ENCODE assay signal across 10 mouse cellular contexts in genomic region chr1:131159573-131160327, GRCm38 (mm10). TPM values are rescaled to one million over a fixed set of nuclear protein-coding genes. Genes with fewer than 3 reads are reported as not detected.
A peak's percentile ranks its signal among the peaks of the same experiment; 100 is the strongest.
DNase-seq lines count a peak whose midpoint lies in the region; ATAC-seq and TF ChIP-seq lines count a peak whose summit lies in the region.
"Not testable (repeated sequence)": the region's sequence is repeated elsewhere in the genome, so short reads cannot be mapped to it uniquely, and the experiment has no call there.
"Had no signal": no experiment of that assay in that cellular context is flagged by ENCODE, and none has a peak within 500 bp of the region (broad histone marks: within the 10 kb centered on the region; RNA-seq: fewer than 3 reads in every experiment).

No protein-coding gene starts in this region.

- H3K4me2 ChIP-seq in intestine, embryonic 14.5 days (ENCODE audit: low read length); liver, embryonic 16.5 days (ENCODE audit: low read depth, low read length); lung, embryonic 16.5 days (ENCODE audit: low read depth, low read length); midbrain, embryonic 11.5 days; stomach, postnatal 0 days (replicated peaks; ENCODE audit: low read depth): not testable (repeated sequence)

- ATAC-seq in erythroid progenitor cell, adult 5-6 weeks (replicated peaks; ENCODE audit: low FRiP score, poor library complexity, severe bottlenecking): peak; percentile 53
- 0 out of 2 replicates have a peak, but pooled peaks have one; percentile 50 for ATAC-seq in intestine, embryonic 14.5 days (replicated peaks; ENCODE audit: low FRiP score, low TSS enrichment, low read depth)
- peak; percentile 63 for ATAC-seq in liver, embryonic 16.5 days (ENCODE audit: low read depth)
- peak; percentile 62 for ATAC-seq in lung, embryonic 16.5 days (ENCODE audit: low read depth)
- ATAC-seq in midbrain, embryonic 11.5 days (ENCODE audit: low FRiP score): not testable (repeated sequence)
- peak; percentile 64 for ATAC-seq in stomach, postnatal 0 days (ENCODE audit: low FRiP score, low TSS enrichment)

- not testable (repeated sequence) for H3K9ac ChIP-seq in MEL (ENCODE audit: control insufficient read depth, low read depth, low read length, poor library complexity, severe bottlenecking); intestine, embryonic 14.5 days (ENCODE audit: low read length); liver, adult 2 months (ENCODE audit: low read depth, low read length); liver, embryonic 16.5 days (ENCODE audit: low read depth, low read length); lung, embryonic 16.5 days (ENCODE audit: low read length); midbrain, embryonic 11.5 days (ENCODE audit: low read length); stomach, postnatal 0 days (ENCODE audit: low read length)

- H3K9me3 ChIP-seq in MEL (replicated peaks; ENCODE audit: insufficient read depth, low read length); intestine, embryonic 14.5 days (ENCODE audit: control insufficient read depth, low read length); liver, embryonic 16.5 days (replicated peaks; ENCODE audit: control insufficient read depth, low read length); lung, embryonic 16.5 days (ENCODE audit: control insufficient read depth, low read length); midbrain, embryonic 11.5 days (ENCODE audit: control insufficient read depth, low read length); stomach, postnatal 0 days (ENCODE audit: control insufficient read depth, low read length): not testable (repeated sequence)

- DNase-seq in MEL (ENCODE audit: low read depth, low spot score): peak; percentile 83
- not testable (repeated sequence) for DNase-seq in intestine, embryonic 14.5 days (ENCODE audit: low spot score); stomach, postnatal 0 days (ENCODE audit: low spot score)
- DNase-seq in liver, adult 2 months (ENCODE audit: extremely low read depth, low read depth, low spot score): peak; percentile 68
- peak; percentile 35 for DNase-seq in midbrain, embryonic 11.5 days (ENCODE audit: low spot score, missing footprints)

- H3K27me3 ChIP-seq in MEL (ENCODE audit: control insufficient read depth in 1 of 2, insufficient read depth in 2 of 2, low read length in 2 of 2); intestine, embryonic 14.5 days (replicated peaks; ENCODE audit: control insufficient read depth, insufficient read depth, low read length); liver, adult 2 months (ENCODE audit: control insufficient read depth, insufficient read depth, low read length); liver, embryonic 16.5 days (ENCODE audit: control insufficient read depth, insufficient read depth, low read depth, low read length); lung, embryonic 16.5 days (ENCODE audit: control insufficient read depth, insufficient read depth, low read depth, low read length); midbrain, embryonic 11.5 days (ENCODE audit: control insufficient read depth, insufficient read depth, low read length); stomach, postnatal 0 days (ENCODE audit: control insufficient read depth, insufficient read depth, low read length): not testable (repeated sequence)

- peak; percentile 19 to 41; a peak in 1 of 4 replicates for TF ChIP-seq EP300 in MEL (IDR thresholded peaks at IDR 0.05; ENCODE audit: low read depth in 1 of 2, low read length in 2 of 2)
- not testable (repeated sequence) for TF ChIP-seq EP300 in stomach, postnatal 0 days (optimal IDR thresholded peaks at IDR 0.05)

- not testable (repeated sequence) for H3K4me1 ChIP-seq in MEL (ENCODE audit: control insufficient read depth in 1 of 2, insufficient read depth in 2 of 2, low read length in 2 of 2); intestine, embryonic 14.5 days (replicated peaks; ENCODE audit: control insufficient read depth, insufficient read depth, low read length); liver, adult 2 months (ENCODE audit: control insufficient read depth, insufficient read depth, low read length); liver, embryonic 16.5 days (ENCODE audit: control insufficient read depth, low read depth, low read length); lung, embryonic 16.5 days (replicated peaks; ENCODE audit: control insufficient read depth, insufficient read depth, low read length); midbrain, embryonic 11.5 days (ENCODE audit: control insufficient read depth, insufficient read depth, low read length); stomach, postnatal 0 days (replicated peaks; ENCODE audit: control insufficient read depth, insufficient read depth)

- not testable (repeated sequence) for TF ChIP-seq POLR2A in MEL (IDR thresholded peaks at IDR 0.05; ENCODE audit: control insufficient read depth in 1 of 2, insufficient read depth in 1 of 2, low read depth in 1 of 2, low read length in 2 of 2, poor library complexity in 1 of 2); liver, adult 2 months (IDR thresholded peaks at IDR 0.05; ENCODE audit: extremely low read depth, insufficient read depth, low read length)

- H3K36me3 ChIP-seq in MEL (ENCODE audit: control insufficient read depth in 1 of 2, insufficient read depth in 2 of 2, low read length in 2 of 2): not testable (repeated sequence)
- peaks cover 62% of the 10 kb centered on the region for H3K36me3 ChIP-seq in intestine, embryonic 14.5 days (ENCODE audit: control insufficient read depth, insufficient read depth, low read length)
- peaks cover 27% of the 10 kb centered on the region for H3K36me3 ChIP-seq in liver, adult 2 months (ENCODE audit: control insufficient read depth, insufficient read depth, low read length)
- H3K36me3 ChIP-seq in liver, embryonic 16.5 days (ENCODE audit: control insufficient read depth, insufficient read depth): peaks cover 17% of the 10 kb centered on the region
- peaks cover 38% of the 10 kb centered on the region for H3K36me3 ChIP-seq in lung, embryonic 16.5 days (ENCODE audit: control insufficient read depth, insufficient read depth, low read length)
- H3K36me3 ChIP-seq in midbrain, embryonic 11.5 days (ENCODE audit: control insufficient read depth, insufficient read depth, low read length): peaks cover 17% of the 10 kb centered on the region
- H3K36me3 ChIP-seq in stomach, postnatal 0 days (ENCODE audit: control insufficient read depth, insufficient read depth, low read length): peaks cover 18% of the 10 kb centered on the region

- not testable (repeated sequence) for H3K79me2 ChIP-seq in MEL (ENCODE audit: control insufficient read depth, insufficient read depth, low read length, poor library complexity); liver, adult 2 months (ENCODE audit: control insufficient read depth, insufficient read depth, low read length)

- peak overlapping the region; percentile 64 for H3K27ac ChIP-seq in MEL (ENCODE audit: control insufficient read depth, low read depth, low read length)
- H3K27ac ChIP-seq in intestine, embryonic 14.5 days (ENCODE audit: low read depth); liver, embryonic 16.5 days (ENCODE audit: low read length); lung, embryonic 16.5 days (ENCODE audit: low read length); midbrain, embryonic 11.5 days (ENCODE audit: low read depth, low read length); stomach, postnatal 0 days (replicated peaks): not testable (repeated sequence)
- H3K27ac ChIP-seq in liver, adult 2 months (replicated peaks; ENCODE audit: insufficient read depth, low read depth, low read length): 0 out of 2 replicates have a peak overlapping the region, but pooled peaks have one; percentile 31

- not testable (repeated sequence) for TF ChIP-seq RAD21 in MEL (IDR thresholded peaks at IDR 0.05; ENCODE audit: low read depth, low read length)

- TF ChIP-seq CTCF in MEL (IDR thresholded peaks at IDR 0.05 in 2 of 3, conservative IDR thresholded peaks at IDR 0.05 in 1 of 3; ENCODE audit: control insufficient read depth in 1 of 3, insufficient read depth in 1 of 3, low read depth in 2 of 3, low read length in 3 of 3, poor library complexity in 1 of 3, severe bottlenecking in 1 of 3); liver, adult 2 months (IDR thresholded peaks at IDR 0.05; ENCODE audit: low read depth, low read length); stomach, postnatal 0 days (IDR thresholded peaks at IDR 0.05; ENCODE audit: low read depth): not testable (repeated sequence)

- H3K4me3 ChIP-seq in MEL (ENCODE audit: control insufficient read depth in 1 of 2, insufficient read depth in 1 of 2, low read depth in 2 of 2, low read length in 2 of 2); intestine, embryonic 14.5 days (ENCODE audit: low read depth, low read length); liver, adult 2 months (ENCODE audit: insufficient read depth, low read depth, low read length); liver, embryonic 16.5 days (ENCODE audit: low read depth, low read length); lung, embryonic 16.5 days (ENCODE audit: low read length); midbrain, embryonic 11.5 days (ENCODE audit: low read depth, low read length); stomach, postnatal 0 days (ENCODE audit: low read depth, low read length): not testable (repeated sequence)

- WGBS in intestine, embryonic 14.5 days: 90% methylated on average over 3 of the region's 3 CpGs
- WGBS in liver, adult 2 months: 20% methylated on average over 3 of the region's 3 CpGs
- WGBS in liver, embryonic 16.5 days (ENCODE audit: insufficient replicate concordance): 56% methylated on average over 3 of the region's 3 CpGs
- WGBS in lung, embryonic 16.5 days: 62% methylated on average over 3 of the region's 3 CpGs
- 86% methylated on average over 3 of the region's 3 CpGs for WGBS in midbrain, embryonic 11.5 days
- WGBS in stomach, postnatal 0 days: 88% methylated on average over 3 of the region's 3 CpGs

RNA-seq across cellular contexts. Expression of gene Eif2d, which starts 6.8 kb away (rescaled TPM):
- 29.3 and 31.0 TPM in 2 replicates for total RNA-seq in MEL (2012; rRNA removed)
- 10 to 100 TPM in 1 of 2 experiments, not detected in 1; 43.6 TPM for polyA plus RNA-seq in MEL (2012; ENCODE audit: insufficient read depth in 1 of 2, insufficient read length in 2 of 2, low read depth in 1 of 2, low replicate concordance in 2 of 2, missing spikeins in 1 of 2)
- total RNA-seq in erythroid progenitor cell, adult 5-6 weeks (2015; ENCODE audit: low replicate concordance): 28.1 and 29.6 TPM in 2 replicates
- total RNA-seq in erythroid progenitor cell, adult 5-6 weeks (2017; ENCODE audit: low replicate concordance): 14.4 and 19.4 TPM in 2 replicates
- polyA plus RNA-seq in intestine, embryonic 14.5 days (2014; fragmentation: Nextera tagmentation; extraction: Ambion mirVana): 62.8 and 66.0 TPM in 2 replicates
- 20.9 and 25.6 TPM in 2 replicates for total RNA-seq in liver, adult 2 months (2014; rRNA removed)
- 24.0 and 28.9 TPM in 2 replicates for polyA plus RNA-seq in liver, adult 2 months (2012; rRNA removed)
- polyA plus RNA-seq in liver, embryonic 16.5 days (2015; fragmentation: Nextera tagmentation; extraction: Ambion mirVana): 26.8 and 27.1 TPM in 2 replicates
- 63.6 and 64.4 TPM in 2 replicates for polyA plus RNA-seq in lung, embryonic 16.5 days (2015; fragmentation: Nextera tagmentation; extraction: Ambion mirVana)
- 55.7 and 56.7 TPM in 2 replicates for polyA plus RNA-seq in midbrain, embryonic 11.5 days (2014; fragmentation: Nextera tagmentation; extraction: Ambion mirVana)
- polyA plus RNA-seq in stomach, postnatal 0 days (2015; fragmentation: Nextera tagmentation; extraction: Ambion mirVana): 36.3 and 38.8 TPM in 2 replicates

RNA-seq across cellular contexts. Expression of gene Dyrk3, which starts 21.6 kb away (rescaled TPM):
- total RNA-seq in MEL (2012; rRNA removed): 7.9 and 8.6 TPM in 2 replicates
- 10 to 100 TPM in 1 of 2 experiments, not detected in 1; 11.8 TPM for polyA plus RNA-seq in MEL (2012; ENCODE audit: insufficient read depth in 1 of 2, insufficient read length in 2 of 2, low read depth in 1 of 2, low replicate concordance in 2 of 2, missing spikeins in 1 of 2)
- total RNA-seq in erythroid progenitor cell, adult 5-6 weeks (2015; ENCODE audit: low replicate concordance): 25.2 and 25.9 TPM in 2 replicates
- 14.4 and 23.5 TPM in 2 replicates for total RNA-seq in erythroid progenitor cell, adult 5-6 weeks (2017; ENCODE audit: low replicate concordance)
- 5.6 and 5.7 TPM in 2 replicates for polyA plus RNA-seq in intestine, embryonic 14.5 days (2014; fragmentation: Nextera tagmentation; extraction: Ambion mirVana)
- 0.87 and 1.3 TPM in 2 replicates for total RNA-seq in liver, adult 2 months (2014; rRNA removed)
- 0.50 and 0.73 TPM in 2 replicates for polyA plus RNA-seq in liver, adult 2 months (2012; rRNA removed)
- 16.3 and 17.3 TPM in 2 replicates for polyA plus RNA-seq in liver, embryonic 16.5 days (2015; fragmentation: Nextera tagmentation; extraction: Ambion mirVana)
- 4.4 and 4.5 TPM in 2 replicates for polyA plus RNA-seq in lung, embryonic 16.5 days (2015; fragmentation: Nextera tagmentation; extraction: Ambion mirVana)
- 17.2 and 23.4 TPM in 2 replicates for polyA plus RNA-seq in midbrain, embryonic 11.5 days (2014; fragmentation: Nextera tagmentation; extraction: Ambion mirVana)
- 1.4 TPM in 2 replicates for polyA plus RNA-seq in stomach, postnatal 0 days (2015; fragmentation: Nextera tagmentation; extraction: Ambion mirVana)
- total RNA-seq: gastrocnemius, adult 2 months; gastrocnemius, postnatal 25 days had no signal
